Mouse (Mus musculus) midbrain, embryonic 15.5 days (tissue): Measurements from ENCODE around the gene Npas2. TPM values are rescaled to one million over a fixed set of nuclear protein-coding genes. Genes with fewer than 3 reads are reported as not detected.

ENCODE experiments used
- ATAC-seq: fragments of 200-750 bp; cut with Nextera tagmentation; replicated peaks from 2 replicates; pipeline ENCODE4 v1.8.0; 2017; ENCODE audit warnings: moderate TSS enrichment
- H3K27ac ChIP-seq: fragments of 300-500 bp; sonication (generic); 2 replicates; pipeline ENCODE4 v1.5.1; 2015; ENCODE audit warnings: mild to moderate bottlenecking, inconsistent platforms
- H3K27me3 ChIP-seq: fragments of 300-500 bp; sonication (generic); replicated peaks from 2 replicates; pipeline ENCODE4 v1.6.1; 2015; ENCODE audit warnings: inconsistent platforms
- H3K36me3 ChIP-seq: fragments of 300-500 bp; sonication (generic); replicated peaks from 2 replicates; pipeline ENCODE4 v1.6.1; 2015; ENCODE audit warnings: inconsistent platforms
- H3K4me1 ChIP-seq: fragments of 300-500 bp; sonication (generic); 2 replicates; pipeline ENCODE4 v1.6.1; 2015; ENCODE audit warnings: inconsistent platforms
- H3K4me2 ChIP-seq: fragments of 300-500 bp; sonication (generic); 2 replicates; pipeline ENCODE4 v1.6.1; 2015; ENCODE audit warnings: inconsistent platforms, mild to moderate bottlenecking, moderate library complexity
- H3K4me3 ChIP-seq: fragments of 300-500 bp; sonication (generic); 2 replicates; pipeline ENCODE4 v1.5.1; 2015; ENCODE audit warnings: mild to moderate bottlenecking, inconsistent platforms
- H3K9ac ChIP-seq: fragments of 300-500 bp; sonication (generic); 2 replicates; pipeline ENCODE4 v1.6.1; 2015; ENCODE audit warnings: mild to moderate bottlenecking, inconsistent platforms
- H3K9me3 ChIP-seq: fragments of 300-500 bp; sonication (generic); 2 replicates; pipeline ENCODE4 v1.6.1; 2016; ENCODE audit warnings: inconsistent platforms
- WGBS: fragments of 180-500 bp; shearing (Covaris S2); methylation state at CpG from one replicate; pipeline ENCODE4 v1.1.7; 2015; ENCODE audit warnings: mixed read lengths; 5-methylcytosine and 5-hydroxymethylcytosine counted together
- polyA plus RNA-seq: library from polyadenylated mRNA; unstranded; fragments of >200 nt; fragmentation: Nextera tagmentation; extraction: Ambion mirVana; gene quantifications from 2 replicates; pipeline ENCODE4 v1.2.1, GENCODE M21; 2015

Gene Npas2
- polyA plus RNA-seq, 1 experiment from 2014 or later: 0.65 TPM

DNA sequence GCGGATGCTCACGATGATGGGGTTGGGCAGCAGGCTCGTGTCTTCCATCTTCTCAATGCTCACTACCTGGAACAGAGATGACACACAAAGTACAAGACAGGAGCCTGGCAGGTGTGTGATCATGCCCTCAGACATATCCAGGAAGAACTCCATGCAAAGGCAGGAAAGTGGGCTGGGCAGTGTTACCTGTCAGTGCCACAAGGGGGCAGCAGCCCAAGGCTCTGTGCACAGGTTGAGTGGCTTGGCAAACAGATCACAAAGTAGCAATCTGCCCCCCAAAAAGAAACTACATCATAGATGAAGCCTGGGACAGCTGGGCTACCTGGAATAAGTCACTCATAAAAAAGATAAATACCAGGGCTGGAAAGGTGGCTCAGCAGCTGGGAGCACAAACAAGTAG, 198.7 kb downstream of the Npas2 start:
- Histone ChIP-seq H3K9me3 (no peaks in the 10 kb centered on the region), H3K4me1 (no peaks in the 10 kb centered on the region), H3K36me3 (no peaks in the 10 kb centered on the region), H3K4me2 (no peak overlapping the region), H3K27ac (no peak overlapping the region), H3K27me3 (no peaks in the 10 kb centered on the region), H3K9ac (no peak overlapping the region), H3K4me3 (no peak overlapping the region)
- 59% methylated on average over 3 of the region's 3 CpGs for WGBS
- peak; percentile 47; the same call in 1 of the 2 replicates for ATAC-seq

DNA sequence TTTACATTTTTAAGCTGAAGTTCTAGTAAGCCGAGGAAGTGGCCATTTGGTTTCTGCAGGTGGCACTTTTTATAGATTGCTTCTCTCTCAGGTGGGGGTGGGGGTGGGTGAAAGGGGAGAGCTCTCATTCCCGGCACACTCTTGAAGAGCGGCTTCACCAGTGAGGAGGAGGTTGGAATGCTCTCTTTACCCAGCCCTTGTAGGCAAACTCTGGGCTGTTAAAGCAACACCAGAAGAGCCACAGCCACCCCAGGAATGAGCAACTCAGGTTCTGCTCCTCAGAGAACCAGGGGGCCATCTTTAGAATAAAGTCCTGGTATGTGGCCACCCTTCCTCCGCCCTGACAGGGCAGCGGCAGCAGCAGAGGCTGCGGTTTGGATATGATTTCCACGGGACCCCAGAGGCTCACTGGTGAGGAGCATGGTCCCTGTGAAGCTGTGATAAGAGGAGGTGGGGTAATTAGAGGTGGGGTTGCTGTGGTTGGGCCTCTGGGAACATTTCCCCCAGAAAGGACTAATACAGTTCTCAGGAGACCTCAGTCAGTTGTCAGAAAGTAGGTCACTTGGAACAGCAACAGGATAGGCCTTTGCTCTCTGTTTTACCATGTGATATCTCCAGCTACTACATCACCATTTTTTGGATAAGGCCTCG, 199.8 kb downstream of the Npas2 start:
- WGBS: 85% methylated on average over 8 of the region's 8 CpGs
- Histone ChIP-seq H3K9ac (no peak overlapping the region), H3K4me2 (no peak overlapping the region), H3K27ac (no peak overlapping the region), H3K36me3 (no peaks in the 10 kb centered on the region), H3K9me3 (no peaks in the 10 kb centered on the region), H3K4me1 (no peaks in the 10 kb centered on the region), H3K4me3 (no peak overlapping the region), H3K27me3 (no peaks in the 10 kb centered on the region)
- ATAC-seq: no peak

DNA sequence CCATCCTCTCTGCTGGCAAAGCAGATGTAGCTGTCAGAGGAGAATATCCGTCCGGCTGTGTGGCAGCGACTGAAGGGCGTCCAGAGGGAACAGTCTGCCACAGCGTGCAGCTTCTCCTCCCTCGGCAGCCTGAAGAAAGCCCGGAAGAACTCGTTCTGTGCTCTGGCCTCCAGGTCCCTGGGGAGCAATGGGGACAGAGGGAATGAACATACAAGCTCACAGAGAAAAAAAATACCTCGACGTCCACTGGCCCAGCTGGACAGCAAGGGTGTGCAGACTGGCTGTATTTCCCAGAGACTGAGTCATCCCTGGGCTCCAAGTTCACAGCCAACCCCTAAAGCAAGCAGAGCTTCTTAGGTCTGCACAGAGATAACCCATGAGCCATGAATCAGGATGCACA, 200.6 kb downstream of the Npas2 start:
- H3K4me2 ChIP-seq: no peak overlapping the region
- no peaks in the 10 kb centered on the region for H3K4me1 ChIP-seq
- no peak overlapping the region for H3K9ac ChIP-seq
- no peaks in the 10 kb centered on the region for H3K36me3 ChIP-seq
- H3K27ac ChIP-seq: no peak overlapping the region
- H3K9me3 ChIP-seq: no peaks in the 10 kb centered on the region
- H3K27me3 ChIP-seq: no peaks in the 10 kb centered on the region
- WGBS: 63% methylated on average over 10 of the region's 10 CpGs
- H3K4me3 ChIP-seq: no peak overlapping the region
- no peak for ATAC-seq

DNA sequence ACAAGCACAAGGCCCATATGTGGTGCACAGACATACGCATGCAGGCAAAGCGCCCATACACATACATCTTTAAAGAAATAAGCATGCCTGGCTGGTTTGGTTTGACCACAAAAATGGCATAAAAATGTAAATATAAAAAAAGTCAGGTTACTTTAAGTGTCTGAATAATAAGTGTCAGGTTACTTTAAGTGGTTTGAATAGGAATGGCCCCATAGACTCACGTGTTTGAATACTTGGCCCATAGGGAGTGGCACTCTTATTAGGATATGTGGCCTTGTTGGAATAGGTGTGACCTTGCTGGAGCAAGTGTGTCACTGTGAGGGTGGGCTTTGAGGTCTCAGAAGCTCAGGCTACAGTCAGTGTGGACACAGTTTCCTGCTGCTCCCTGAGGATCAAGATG, 201.1 kb downstream of the Npas2 start:
- H3K27ac ChIP-seq: no peak overlapping the region
- ATAC-seq: no peak
- no peaks in the 10 kb centered on the region for H3K9me3 ChIP-seq
- H3K4me2 ChIP-seq: no peak overlapping the region
- H3K9ac ChIP-seq: no peak overlapping the region
- no peaks in the 10 kb centered on the region for H3K36me3 ChIP-seq
- H3K27me3 ChIP-seq: no peaks in the 10 kb centered on the region
- no peaks in the 10 kb centered on the region for H3K4me1 ChIP-seq
- H3K4me3 ChIP-seq: no peak overlapping the region
- WGBS: 88% methylated on average over 3 of the region's 3 CpGs

DNA sequence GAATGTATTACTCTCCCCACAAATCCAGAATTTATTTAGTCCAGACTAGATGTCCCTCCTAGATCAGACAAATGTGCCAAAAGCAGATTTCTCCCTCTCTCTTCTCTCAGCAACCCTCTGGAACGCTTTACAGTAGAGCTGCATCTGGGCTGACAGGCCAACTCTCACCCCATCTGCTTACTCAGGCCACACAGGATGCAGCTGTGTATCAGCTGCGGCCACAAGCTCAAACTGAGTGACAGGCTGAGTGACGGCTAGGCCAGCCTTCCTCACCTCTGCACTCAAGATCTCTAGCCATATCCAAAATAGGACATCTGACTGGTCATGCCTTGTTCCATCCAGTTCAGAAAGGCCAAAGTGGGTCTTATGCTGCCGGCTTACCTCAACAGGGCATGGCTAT, 202.8 kb downstream of the Npas2 start:
- no peak for ATAC-seq
- H3K36me3 ChIP-seq: no peaks in the 10 kb centered on the region
- H3K9me3 ChIP-seq: no peaks in the 10 kb centered on the region
- WGBS: 88% methylated on average over 4 of the region's 4 CpGs
- H3K27ac ChIP-seq: no peak overlapping the region
- no peak overlapping the region for H3K4me3 ChIP-seq
- no peaks in the 10 kb centered on the region for H3K27me3 ChIP-seq
- H3K9ac ChIP-seq: no peak overlapping the region
- no peaks in the 10 kb centered on the region for H3K4me1 ChIP-seq
- no peak overlapping the region for H3K4me2 ChIP-seq

DNA sequence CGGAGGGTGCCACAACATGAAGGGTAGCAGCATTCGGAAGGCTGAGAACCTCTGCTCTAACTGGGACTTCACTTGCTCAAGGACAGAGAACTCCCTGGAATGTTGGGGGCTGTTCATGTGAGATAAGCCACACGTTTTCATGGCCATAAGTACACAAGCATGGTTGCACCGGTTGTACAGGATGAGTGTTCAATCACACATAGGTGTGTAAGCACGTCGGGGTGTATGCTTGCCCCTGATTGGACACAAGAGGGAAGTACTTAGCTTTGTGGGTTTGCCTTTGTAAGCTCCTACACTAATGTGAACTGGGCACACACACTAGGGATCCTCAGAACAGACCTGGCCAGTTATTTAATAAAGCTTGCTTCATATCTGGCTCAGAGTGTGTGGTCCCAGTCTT, 204.8 kb downstream of the Npas2 start:
- H3K4me3 ChIP-seq: no peak overlapping the region
- no peak overlapping the region for H3K9ac ChIP-seq
- no peaks in the 10 kb centered on the region for H3K4me1 ChIP-seq
- no peak for ATAC-seq
- H3K36me3 ChIP-seq: no peaks in the 10 kb centered on the region
- no peaks in the 10 kb centered on the region for H3K9me3 ChIP-seq
- H3K27me3 ChIP-seq: no peaks in the 10 kb centered on the region
- H3K27ac ChIP-seq: no peak overlapping the region
- no peak overlapping the region for H3K4me2 ChIP-seq
- 96% methylated on average over 6 of the region's 6 CpGs for WGBS

DNA sequence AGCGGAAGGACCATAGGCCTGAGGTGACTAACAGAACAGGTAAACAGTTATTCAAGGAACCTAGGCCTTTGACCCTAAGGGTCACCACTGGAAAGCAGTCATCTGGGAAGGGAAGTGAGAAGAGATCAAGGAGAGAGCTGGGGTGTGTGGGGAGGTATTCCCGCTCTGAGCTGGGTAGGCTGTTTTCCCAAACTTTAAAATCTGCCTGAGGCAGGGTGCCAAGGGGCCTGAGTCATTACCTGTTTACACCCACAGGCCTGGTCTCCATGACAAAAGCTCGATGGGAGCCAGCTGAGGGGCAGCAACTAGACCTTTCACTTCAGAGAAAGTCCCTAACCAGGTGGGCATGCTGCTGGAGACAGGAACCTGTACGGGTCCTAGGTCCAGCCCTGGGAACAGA, 205.7 kb downstream of the Npas2 start:
- H3K4me2 ChIP-seq: no peak overlapping the region
- H3K36me3 ChIP-seq: no peaks in the 10 kb centered on the region
- 90% methylated on average over 4 of the region's 4 CpGs for WGBS
- no peaks in the 10 kb centered on the region for H3K4me1 ChIP-seq
- H3K27ac ChIP-seq: no peak overlapping the region
- no peak overlapping the region for H3K9ac ChIP-seq
- H3K9me3 ChIP-seq: no peaks in the 10 kb centered on the region
- no peak for ATAC-seq
- H3K27me3 ChIP-seq: no peaks in the 10 kb centered on the region
- no peak overlapping the region for H3K4me3 ChIP-seq

DNA sequence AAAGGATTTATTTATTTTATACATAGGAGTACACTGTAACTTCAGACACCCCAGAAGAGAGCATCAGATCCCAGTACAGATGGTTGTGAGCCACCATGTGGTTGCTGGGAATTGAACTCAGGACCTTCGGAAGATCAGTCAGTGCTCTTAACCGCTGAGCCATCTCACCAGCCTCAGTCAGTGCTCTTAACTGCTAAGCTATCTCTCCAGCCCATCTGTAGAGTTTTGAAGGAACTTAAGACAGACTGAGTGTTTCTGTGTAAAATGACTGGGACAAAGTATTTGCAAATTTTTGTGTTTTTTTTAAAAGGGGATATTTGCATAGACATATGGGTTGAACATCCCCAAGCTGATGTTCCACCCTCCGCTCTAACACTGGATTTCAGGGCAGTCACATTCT, 206.6 kb downstream of the Npas2 start:
- no peak for ATAC-seq
- Histone ChIP-seq H3K36me3 (no peaks in the 10 kb centered on the region), H3K4me3 (no peak overlapping the region), H3K27ac (no peak overlapping the region), H3K4me1 (no peaks in the 10 kb centered on the region), H3K27me3 (no peaks in the 10 kb centered on the region), H3K4me2 (no peak overlapping the region), H3K9me3 (no peaks in the 10 kb centered on the region), H3K9ac (no peak overlapping the region)
- 94% methylated on average over 3 of the region's 3 CpGs for WGBS

DNA sequence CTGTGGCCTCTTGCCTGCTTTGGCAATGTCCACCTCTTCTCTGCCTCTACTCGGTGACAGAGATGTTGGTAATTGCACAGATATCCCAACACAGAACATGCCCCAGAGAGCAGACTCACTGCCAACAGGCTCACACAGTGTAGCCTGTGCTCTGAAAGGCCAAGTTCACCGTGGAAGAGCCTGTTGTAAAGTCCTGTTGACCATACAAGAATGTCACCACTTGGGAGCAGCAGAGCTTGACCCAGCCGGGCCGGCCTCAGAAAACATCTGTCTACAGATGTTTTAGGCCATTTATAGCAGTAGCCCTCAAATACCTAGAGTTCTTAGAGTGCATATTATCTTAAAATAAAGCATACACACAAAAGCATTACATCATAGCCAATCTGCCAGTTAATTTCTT, 213.6 kb downstream of the Npas2 start:
- ATAC-seq: no peak
- H3K9me3 ChIP-seq: no peaks in the 10 kb centered on the region
- no peak overlapping the region for H3K4me3 ChIP-seq
- H3K4me1 ChIP-seq: peaks cover 5% of the 10 kb centered on the region
- H3K36me3 ChIP-seq: no peaks in the 10 kb centered on the region
- no peak overlapping the region for H3K9ac ChIP-seq
- H3K27me3 ChIP-seq: no peaks in the 10 kb centered on the region
- WGBS: 80% methylated on average over 4 of the region's 4 CpGs
- H3K27ac ChIP-seq: no peak overlapping the region
- no peak overlapping the region for H3K4me2 ChIP-seq

DNA sequence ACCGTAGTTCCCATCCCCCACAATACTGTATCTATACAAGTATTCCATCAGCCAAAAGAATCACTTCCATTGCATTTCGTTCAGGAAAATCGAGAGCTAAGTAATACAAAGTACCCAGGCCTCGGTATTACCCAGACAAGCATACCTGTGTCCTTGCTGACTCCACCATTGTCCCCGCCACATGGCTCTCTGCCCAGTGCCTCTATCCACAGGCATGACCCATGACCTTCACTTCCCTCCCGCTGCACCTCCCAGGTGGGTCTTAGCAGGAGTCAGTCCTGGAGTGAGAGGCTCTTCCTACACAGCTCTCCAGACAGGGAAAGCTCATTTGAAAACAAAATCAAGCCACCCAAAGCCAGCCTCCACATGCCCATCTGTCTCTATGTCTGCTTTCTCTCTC, 214.6 kb downstream of the Npas2 start:
- peaks cover 5% of the 10 kb centered on the region for H3K4me1 ChIP-seq
- no peak overlapping the region for H3K4me2 ChIP-seq
- WGBS: 94% methylated on average over 6 of the region's 6 CpGs
- no peak overlapping the region for H3K9ac ChIP-seq
- no peaks in the 10 kb centered on the region for H3K9me3 ChIP-seq
- H3K27me3 ChIP-seq: no peaks in the 10 kb centered on the region
- H3K27ac ChIP-seq: no peak overlapping the region
- H3K36me3 ChIP-seq: no peaks in the 10 kb centered on the region
- no peak for ATAC-seq
- no peak overlapping the region for H3K4me3 ChIP-seq

DNA sequence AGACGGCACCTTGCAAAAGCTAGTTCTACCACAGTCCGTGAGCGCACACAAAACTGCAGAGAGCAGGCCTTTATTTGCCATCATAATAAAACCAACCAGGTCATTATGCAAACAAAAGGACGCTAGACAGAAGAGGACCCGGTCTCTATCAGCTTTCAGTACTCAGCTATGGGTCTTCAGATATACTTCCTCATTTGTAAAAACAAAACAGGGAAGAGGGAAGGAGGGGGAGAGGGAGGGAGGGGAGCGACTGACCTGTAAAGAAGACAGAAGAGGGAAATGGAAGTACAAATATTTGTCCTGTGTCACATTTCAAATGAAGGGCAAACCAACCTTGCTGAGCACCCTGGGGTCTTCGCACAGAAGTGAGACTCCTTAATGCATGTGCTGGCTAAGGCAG, 215.1 kb downstream of the Npas2 start:
- Histone ChIP-seq H3K27me3 (no peaks in the 10 kb centered on the region), H3K4me1 (peaks cover 5% of the 10 kb centered on the region), H3K4me2 (no peak overlapping the region), H3K27ac (no peak overlapping the region), H3K9ac (no peak overlapping the region), H3K4me3 (no peak overlapping the region), H3K9me3 (no peaks in the 10 kb centered on the region), H3K36me3 (no peaks in the 10 kb centered on the region)
- WGBS: 70% methylated on average over 7 of the region's 7 CpGs
- no peak for ATAC-seq

DNA sequence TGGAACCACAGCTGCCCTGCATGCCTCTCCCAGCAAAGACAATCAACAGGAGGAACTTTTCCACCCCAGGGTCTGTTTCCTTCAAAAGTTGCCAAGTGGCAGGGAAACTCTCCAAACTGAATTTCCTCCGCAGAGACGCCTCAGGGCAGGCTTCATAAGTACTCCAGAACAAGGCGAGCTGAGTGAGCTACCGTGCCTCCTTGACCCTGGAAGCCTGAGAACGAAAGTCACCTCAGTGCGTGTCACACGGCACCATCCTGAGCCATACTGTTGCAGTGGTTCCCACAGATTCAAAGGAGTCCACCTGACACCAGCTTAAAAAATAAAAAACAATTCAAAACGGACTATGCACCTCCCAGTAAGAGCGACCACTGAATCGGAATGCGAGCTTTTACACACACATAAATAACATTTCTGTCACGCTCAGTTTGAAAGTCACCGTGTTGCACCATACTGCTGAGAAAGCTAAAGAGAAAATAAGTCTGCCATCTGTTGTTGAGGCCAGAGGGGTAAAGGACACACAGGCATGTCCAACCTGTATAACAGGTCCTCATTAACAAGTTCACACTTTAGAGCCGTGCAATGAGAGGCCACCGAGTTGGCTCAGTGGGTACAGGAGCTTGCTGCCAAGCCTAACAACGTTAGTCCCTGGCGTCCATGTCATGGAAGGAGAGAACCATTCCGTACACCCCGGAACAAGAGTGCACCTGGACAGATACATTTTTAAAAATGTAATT, 216.7 kb downstream of the Npas2 start:
- Histone ChIP-seq H3K9me3 (no peaks in the 10 kb centered on the region), H3K27ac (no peak overlapping the region), H3K4me2 (no peak overlapping the region), H3K4me1 (peaks cover 5% of the 10 kb centered on the region), H3K27me3 (no peaks in the 10 kb centered on the region), H3K36me3 (no peaks in the 10 kb centered on the region), H3K9ac (no peak overlapping the region), H3K4me3 (no peak overlapping the region)
- no peak for ATAC-seq
- 82% methylated on average over 19 of the region's 19 CpGs for WGBS
